Mouse (Mus musculus): Measurements from ENCODE around the gene Smarca1. TPM values are rescaled to one million over a fixed set of nuclear protein-coding genes. Genes with fewer than 3 reads are reported as not detected.

Smarca1 gene
- polyA plus RNA-seq, 1 experiment from 2014 or later, result 22.1 TPM

Other genes starting within 250 kb of the Smarca1 start
- gene Ocrl, start 19.4 kb upstream of the Smarca1 start, polyA plus RNA-seq (2016; fragmentation: Nextera tagmentation; extraction: Ambion mirVana), result 15.8 and 17.9 TPM in 2 replicates
- gene Apln, start 141.9 kb upstream of the Smarca1 start, polyA plus RNA-seq (2016; fragmentation: Nextera tagmentation; extraction: Ambion mirVana), result 4.8 and 5.1 TPM in 2 replicates
- 0.43 and 2.6 TPM in 2 replicates for gene Xpnpep2, start 215.8 kb upstream of the Smarca1 start, polyA plus RNA-seq (2016; fragmentation: Nextera tagmentation; extraction: Ambion mirVana)